Mouse (Mus musculus) embryonic fibroblast, embryonic 13.5 days (primary cell): ENCODE results near the gene Cdc14a. TPM values are rescaled to one million over a fixed set of nuclear protein-coding genes. Genes with fewer than 3 reads are reported as not detected.
"Not testable (repeated sequence)": the region's sequence is repeated elsewhere in the genome, so short reads cannot be mapped to it uniquely, and the experiment has no call there.

ENCODE experiments used
- H3K27ac ChIP-seq: 2 replicates; pipeline ENCODE4 v1.5.1; 2012; ENCODE audit warnings: low read length, control low read depth, inconsistent platforms; ENCODE audit not compliant: insufficient read depth
- H3K4me1 ChIP-seq: 2 replicates; pipeline ENCODE4 v1.6.1; 2011; ENCODE audit warnings: low read length; ENCODE audit not compliant: control insufficient read depth, insufficient read depth
- H3K4me3 ChIP-seq: 2 replicates; pipeline ENCODE4 v1.5.1; 2011; ENCODE audit warnings: mild to moderate bottlenecking, control low read depth, low read length; ENCODE audit not compliant: insufficient read depth
- CTCF ChIP-seq: IDR thresholded peaks from 2 replicates; pipeline ENCODE4 v1.5.1; 2011; ENCODE audit warnings: mild to moderate bottlenecking, control low read depth, low read length, moderate library complexity, borderline replicate concordance; ENCODE audit not compliant: insufficient read depth
- POLR2A ChIP-seq: IDR thresholded peaks from 2 replicates; pipeline ENCODE4 v1.6.1; 2011; ENCODE audit warnings: low read depth, mild to moderate bottlenecking, control low read depth, low read length, moderate library complexity
- polyA plus RNA-seq: library from polyadenylated mRNA; stranded (reverse); fragments of >200 nt; gene quantifications from 2 replicates; pipeline ENCODE4 v1.2.4, GENCODE M21; 2011; ENCODE audit warnings: low read depth; ENCODE audit not compliant: missing spikeins, insufficient read length

Gene Cdc14a
- polyA plus RNA-seq, 1 experiment, result 2.6 TPM

DNA sequence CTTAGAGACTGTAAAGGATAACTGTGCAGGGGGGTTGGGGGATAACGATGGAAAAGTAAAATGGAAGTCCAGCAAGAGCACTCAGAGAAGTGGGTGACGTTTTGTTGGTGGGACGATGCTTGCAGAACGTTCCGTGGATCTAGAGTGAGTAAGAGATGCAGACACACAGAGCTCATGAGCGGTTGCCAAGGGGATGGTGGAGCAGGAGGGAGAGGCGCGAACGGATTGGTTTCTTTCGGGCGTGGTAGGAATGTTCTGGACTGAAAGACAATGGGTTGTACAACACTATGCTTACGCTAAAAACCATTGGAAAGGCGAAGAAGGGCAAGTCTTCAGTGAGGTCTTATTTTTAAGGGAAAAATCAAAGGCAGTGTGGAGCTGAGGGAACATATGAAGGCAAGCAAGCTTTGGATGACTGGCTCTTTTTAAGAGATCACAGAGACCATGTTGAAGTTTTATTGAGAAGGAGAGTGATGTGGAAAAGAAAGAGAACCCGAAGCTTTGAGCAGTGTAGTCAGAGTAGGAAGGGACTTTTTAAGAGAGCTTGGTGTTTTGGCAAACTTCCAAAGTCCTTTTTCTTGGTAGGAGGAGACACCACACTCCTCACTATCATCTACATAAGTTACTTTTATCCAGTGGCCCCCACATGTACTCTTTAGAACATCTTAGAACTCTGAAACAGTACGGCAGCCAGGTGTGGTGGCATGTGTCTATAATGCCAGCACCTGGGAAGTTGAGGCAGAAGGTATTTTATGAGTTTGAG lies 68.6 kb downstream of the Cdc14a start:
- TF ChIP-seq POLR2A, result no peak
- no peak for TF ChIP-seq CTCF
- Histone ChIP-seq H3K27ac (no peak overlapping the region), H3K4me1 (no peaks in the 10 kb centered on the region), H3K4me3 (no peak overlapping the region)

DNA sequence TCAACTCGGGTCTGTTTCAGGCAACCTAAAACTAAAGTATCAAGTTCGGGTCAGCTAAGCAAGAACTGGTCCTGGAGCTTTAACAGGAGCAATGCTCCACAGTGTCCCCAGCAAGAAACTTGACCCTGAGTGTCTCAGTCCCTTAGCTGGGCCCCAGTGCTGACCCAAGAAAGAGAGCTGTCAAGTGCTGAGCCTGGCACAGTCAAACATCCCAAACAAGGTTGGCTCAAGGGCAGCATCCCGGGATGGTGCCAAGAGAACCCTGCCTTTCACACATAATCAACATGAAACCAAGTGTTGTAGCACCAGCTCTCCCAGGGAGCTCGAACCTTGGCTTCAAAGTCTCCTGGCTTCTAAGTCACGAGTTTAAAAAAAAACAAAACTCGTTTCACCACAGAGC lies 71.3 kb downstream of the Cdc14a start:
- no peak overlapping the region for H3K4me3 ChIP-seq
- H3K4me1 ChIP-seq, result no peaks in the 10 kb centered on the region
- no peak overlapping the region for H3K27ac ChIP-seq
- TF ChIP-seq POLR2A (no peak), CTCF (no peak)

DNA sequence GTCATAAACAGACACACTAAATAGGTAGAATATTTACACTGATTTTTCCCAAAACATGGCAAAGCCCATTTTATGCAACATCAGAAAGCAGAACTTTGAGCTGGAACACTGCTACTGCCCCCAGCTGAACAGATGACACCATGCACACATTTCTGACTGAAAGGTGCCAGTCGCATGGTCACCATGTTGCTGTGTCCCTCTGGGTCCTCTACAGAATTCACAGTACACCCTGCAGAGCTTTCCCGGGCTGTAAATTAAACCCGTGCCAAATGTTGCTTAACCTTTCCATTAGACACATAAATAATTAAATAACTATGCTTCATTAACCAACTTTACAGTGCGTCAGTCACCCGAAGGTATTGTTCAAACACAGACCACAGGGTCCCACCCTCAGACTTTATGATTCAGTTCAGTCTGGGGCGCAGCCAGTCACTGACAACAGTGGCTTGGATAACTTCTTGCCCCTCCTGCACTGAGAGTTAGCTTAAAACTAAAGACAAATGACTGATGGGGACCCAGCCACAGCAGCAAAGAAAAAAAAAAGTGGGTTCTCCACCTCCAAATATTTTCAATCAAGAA lies 73.4 kb downstream of the Cdc14a start:
- TF ChIP-seq POLR2A, result no peak
- no peak for TF ChIP-seq CTCF
- no peak overlapping the region for H3K27ac ChIP-seq
- H3K4me3 ChIP-seq, result no peak overlapping the region
- no peaks in the 10 kb centered on the region for H3K4me1 ChIP-seq

DNA sequence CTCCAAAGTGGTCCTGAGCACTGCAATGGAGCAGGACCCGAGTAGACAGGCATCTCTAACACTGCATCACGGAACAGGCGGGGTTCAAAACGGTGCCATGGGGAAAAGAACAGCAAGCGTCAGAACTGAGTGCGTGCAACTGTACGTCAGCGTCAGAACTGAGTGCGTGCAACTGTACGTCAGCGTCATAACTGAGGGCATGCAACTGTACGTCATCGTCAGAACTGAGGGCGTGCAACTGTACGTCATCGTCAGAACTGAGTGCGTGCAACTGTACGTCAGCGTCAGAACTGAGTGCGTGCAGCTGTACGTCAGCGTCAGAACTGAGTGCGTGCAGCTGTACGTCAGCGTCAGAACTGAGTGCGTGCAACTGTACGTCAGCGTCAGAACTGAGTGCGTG lies 76.3 kb downstream of the Cdc14a start:
- H3K4me1 ChIP-seq, H3K27ac ChIP-seq, H3K4me3 ChIP-seq: not testable (repeated sequence)

DNA sequence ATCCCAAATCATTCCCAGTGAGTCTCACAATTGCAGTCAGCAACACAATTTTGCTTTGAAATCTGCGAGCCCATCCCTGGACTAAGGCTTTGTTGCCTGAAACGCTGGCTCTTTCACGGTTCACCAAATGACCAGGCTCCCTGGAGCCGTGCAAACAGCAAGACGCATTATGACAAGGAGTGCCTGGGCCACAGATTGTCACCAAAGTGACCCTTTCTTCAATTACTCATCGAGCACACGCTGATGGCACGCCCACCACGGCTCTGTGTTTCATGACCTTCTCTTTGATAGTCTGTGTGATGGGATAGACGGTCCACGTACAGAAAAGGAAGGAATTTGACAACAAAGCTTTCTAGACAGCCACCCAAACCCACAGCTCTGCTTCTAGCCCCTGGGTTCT lies 78.6 kb downstream of the Cdc14a start:
- H3K4me3 ChIP-seq, result no peak overlapping the region
- TF ChIP-seq POLR2A (no peak), CTCF (no peak)
- no peaks in the 10 kb centered on the region for H3K4me1 ChIP-seq
- H3K27ac ChIP-seq, result no peak overlapping the region

DNA sequence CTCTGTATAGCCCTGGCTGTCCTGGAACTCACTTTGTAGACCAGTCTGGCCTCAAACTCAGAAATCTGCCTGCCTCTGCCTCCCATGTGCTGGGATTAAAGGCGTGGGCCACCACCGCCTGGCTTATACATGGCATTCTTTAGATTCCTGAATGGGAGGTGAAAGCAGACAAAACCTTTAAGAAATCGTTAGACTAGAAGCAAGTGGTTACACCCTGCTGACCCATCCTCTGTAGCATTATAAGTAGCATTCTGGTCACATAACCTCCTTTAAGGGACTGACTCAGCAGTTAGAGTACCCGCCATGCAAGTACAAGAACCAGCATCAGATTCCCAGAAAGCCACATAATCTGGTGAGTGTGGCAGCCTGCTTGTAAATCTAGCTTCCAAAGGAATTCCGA lies 81.6 kb downstream of the Cdc14a start:
- no peak overlapping the region for H3K4me3 ChIP-seq
- no peak overlapping the region for H3K27ac ChIP-seq
- H3K4me1 ChIP-seq, result no peaks in the 10 kb centered on the region
- TF ChIP-seq CTCF, result no peak
- TF ChIP-seq POLR2A, result no peak

DNA sequence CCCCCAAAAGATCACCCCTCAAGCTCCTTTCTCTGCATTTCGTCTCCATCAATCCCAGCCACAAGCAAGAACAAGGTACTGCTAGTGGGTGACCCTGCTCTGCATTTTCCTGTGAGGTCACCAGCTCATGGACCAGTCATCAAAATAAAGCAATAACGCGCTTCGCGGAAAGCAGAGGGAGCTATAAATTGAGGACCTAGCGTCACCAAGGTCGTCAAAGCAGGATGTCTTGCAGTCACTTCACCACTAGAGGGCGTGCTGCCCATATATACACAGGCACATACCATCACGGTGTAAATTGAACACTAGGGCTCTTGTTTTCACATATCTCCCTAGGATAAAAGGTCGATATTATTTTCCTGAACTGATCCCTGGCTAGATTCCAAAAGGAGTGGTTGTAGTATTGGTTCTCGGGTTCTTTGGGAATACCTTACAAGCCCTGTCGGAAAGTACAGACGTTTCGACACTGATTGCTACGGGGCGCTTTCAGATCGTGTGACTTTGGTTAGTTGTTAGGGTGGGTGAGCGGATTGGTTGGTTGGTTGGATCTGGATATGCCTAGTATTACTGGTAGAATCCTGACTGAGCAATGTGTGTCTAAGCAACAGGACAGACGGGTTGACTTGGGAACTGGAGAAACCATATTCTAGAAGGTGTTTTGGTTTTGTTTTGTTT lies 82.7 kb downstream of the Cdc14a start:
- H3K4me3 ChIP-seq, result no peak overlapping the region
- H3K27ac ChIP-seq, result no peak overlapping the region
- TF ChIP-seq POLR2A (no peak), CTCF (peak; percentile 79; the same call in 1 of the 2 replicates)

DNA sequence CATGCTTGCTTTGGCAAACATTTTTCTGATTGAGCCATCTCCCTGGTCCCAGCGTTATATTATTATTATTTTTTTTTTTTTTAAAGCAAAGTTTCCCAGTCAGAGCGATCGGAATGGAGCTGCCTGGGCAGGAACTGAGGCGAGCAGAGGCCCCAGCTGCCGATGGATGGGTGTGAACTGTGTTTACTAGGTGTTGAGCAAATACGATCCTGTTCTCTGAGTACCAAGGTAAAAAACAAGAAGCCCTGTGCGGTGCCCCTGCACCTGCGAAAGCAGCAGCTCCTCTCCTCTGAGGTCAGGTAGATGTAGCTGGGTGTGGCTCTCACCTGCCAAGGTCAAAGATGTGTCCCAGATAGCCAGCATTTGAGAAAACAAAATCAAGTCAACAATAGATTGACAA lies 83.6 kb downstream of the Cdc14a start:
- no peak overlapping the region for H3K4me3 ChIP-seq
- H3K4me1 ChIP-seq, result no peaks in the 10 kb centered on the region
- TF ChIP-seq POLR2A, result no peak
- TF ChIP-seq CTCF, result no peak
- no peak overlapping the region for H3K27ac ChIP-seq

More for the DNA sequence above, 82.7 kb downstream of the Cdc14a start:
- no peaks in the 10 kb centered on the region for H3K4me1 ChIP-seq

DNA sequence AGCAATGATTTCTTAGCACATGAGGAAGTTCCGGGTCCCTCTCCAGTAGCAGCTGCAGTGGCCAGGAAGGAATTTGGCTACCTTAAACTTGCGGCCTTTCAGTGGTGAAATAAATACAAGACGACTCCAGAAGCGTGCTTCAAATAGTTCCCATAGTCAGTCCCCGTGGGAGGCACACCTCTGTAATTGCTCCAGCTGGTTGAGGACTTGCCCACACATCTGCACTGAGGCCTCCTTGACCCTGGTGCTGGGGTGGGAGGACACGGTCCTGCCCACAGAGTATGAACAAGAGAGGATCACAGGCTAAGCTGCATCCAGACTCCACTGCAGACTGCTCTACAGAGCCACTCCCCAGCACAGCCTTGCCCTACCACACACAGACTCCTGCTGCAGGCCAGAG lies 85.2 kb downstream of the Cdc14a start:
- Histone ChIP-seq H3K4me3 (no peak overlapping the region), H3K4me1 (no peaks in the 10 kb centered on the region), H3K27ac (no peak overlapping the region)
- no peak for TF ChIP-seq POLR2A
- TF ChIP-seq CTCF, result no peak

DNA sequence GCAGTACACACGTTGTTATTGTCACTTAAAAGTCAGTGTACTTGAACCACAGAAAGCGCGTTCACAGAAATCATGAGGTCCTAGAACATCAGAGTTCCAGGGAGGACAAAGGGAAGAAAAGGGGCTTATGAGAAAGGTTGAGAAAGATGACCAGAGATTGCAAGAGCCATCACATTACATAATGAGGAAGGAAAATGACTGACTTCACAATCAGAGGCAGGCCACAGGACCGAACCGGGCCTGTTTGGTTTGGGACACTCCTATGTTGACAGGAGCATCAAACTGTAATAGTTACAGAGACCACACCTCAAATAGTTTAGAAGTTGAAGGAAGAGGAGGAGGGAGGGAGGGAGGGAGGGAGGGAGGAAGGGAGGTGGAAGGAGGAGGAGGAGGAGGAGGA lies 86.0 kb downstream of the Cdc14a start:
- Histone ChIP-seq H3K4me3 (no peak overlapping the region), H3K27ac (no peak overlapping the region), H3K4me1 (no peaks in the 10 kb centered on the region)
- TF ChIP-seq POLR2A (no peak), CTCF (no peak)
